Mouse (Mus musculus) liver (tissue): ENCODE measurements at regions not wholly inside any gene's neighbourhood (a gene's known extent, or its start where the extent isn't known, plus 50 kb on each side); places are given as distances from the start of the nearest gene placed in this dataset.
"Not testable (repeated sequence)": the region's sequence is repeated elsewhere in the genome, so short reads cannot be mapped to it uniquely, and the experiment has no call there.

Experiments
- DNase-seq: peaks from one replicate; pipeline ENCODE4 v3.0.0-alpha.2; 2020; ENCODE audit warnings: mixed read lengths

DNA sequence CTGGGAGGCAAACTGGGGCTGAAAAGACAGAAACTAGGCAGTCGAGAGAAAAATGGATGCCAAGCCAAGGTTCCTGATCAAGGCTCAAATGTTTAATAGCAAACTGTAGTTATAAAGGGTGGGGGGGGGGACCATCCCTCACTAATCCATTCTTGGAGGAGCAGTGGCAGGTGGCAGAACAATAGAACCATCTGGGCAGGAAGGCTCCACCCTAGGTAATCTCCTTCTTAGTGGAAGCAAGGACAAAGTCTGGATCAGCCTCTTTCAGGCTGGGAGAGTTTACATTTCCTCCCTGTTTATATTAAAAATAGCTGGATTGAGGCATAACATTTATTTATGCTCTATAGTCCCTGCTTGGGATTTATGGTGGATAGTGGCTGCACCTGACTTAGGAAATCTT lies 180.8 kb downstream of the Cdh9 start:
- no peak for DNase-seq

DNA sequence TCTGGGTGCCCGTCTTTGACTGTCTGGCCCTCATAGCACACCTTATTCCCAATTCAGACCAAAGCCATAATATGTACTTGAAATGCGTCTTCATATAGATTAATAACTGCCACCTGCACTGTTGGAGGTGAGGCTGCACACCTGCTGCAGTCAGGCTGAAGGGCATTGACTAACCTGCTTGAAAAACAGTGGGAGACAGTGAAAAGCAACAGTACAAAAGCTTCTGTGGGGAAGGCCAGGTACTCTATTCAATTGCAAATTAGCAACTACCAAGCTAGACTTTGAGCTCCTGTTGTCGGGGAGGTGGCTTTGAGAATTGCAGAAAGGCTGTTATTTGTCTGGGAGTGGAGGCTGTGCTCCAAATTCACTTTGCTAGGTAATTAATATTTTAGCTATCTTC lies 181.4 kb downstream of the Cdh9 start:
- DNase-seq: not testable (repeated sequence)

GRCm38 (mm10) chr15:16914966-16915569 lies 186.5 kb downstream of the Cdh9 start:
- no peak for DNase-seq

DNA sequence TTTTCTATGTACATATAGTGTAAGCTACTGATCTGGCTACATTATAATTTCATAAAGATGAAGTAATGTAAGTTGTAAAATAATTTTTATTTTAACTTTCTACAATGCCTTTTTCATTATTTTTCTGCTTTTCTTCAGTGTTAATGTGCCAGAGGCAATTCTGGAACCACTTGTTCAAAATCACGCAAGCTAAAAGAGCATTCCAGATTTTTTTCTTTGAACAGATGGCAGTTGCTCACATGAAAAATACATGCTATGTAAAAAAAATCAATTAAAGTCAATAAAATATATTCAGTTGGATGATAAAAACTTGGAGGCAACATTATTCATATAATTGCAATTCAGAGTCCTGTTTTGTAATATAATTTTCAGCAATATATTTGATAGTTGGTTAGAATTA lies 194.7 kb downstream of the Cdh9 start:
- DNase-seq: no peak

GRCm38 (mm10) chr15:16933137-16933677 lies 204.7 kb downstream of the Cdh9 start:
- DNase-seq: no peak

GRCm38 (mm10) chr15:16934438-16934837 lies 205.9 kb downstream of the Cdh9 start:
- no peak for DNase-seq

DNA sequence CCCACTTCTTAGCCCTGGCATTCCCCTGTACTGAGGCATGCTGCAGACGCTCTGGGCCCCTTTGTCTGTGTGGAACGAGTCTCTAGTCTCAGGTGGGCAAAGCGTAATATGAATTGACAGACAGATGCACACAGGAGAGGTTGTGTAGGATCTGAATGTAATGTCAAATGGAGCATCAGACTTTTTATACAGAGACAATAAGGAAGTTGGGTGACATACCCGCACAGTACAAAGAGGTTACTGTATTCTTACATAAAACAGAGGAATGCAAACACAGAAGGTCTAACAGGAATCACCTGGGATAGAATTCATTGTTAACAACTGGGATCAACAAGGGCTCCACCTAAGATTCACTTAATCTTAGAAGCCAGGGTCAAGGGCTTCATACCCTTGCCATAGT lies 247.3 kb downstream of the Cdh9 start:
- DNase-seq: not testable (repeated sequence)

- no peak for DNase-seq
Observed at GRCm38 (mm10) chr15:16990848-16991247, 262.3 kb downstream of the Cdh9 start.

- no peak for DNase-seq
Observed at GRCm38 (mm10) chr15:16995667-16996066, 267.1 kb downstream of the Cdh9 start.

DNA sequence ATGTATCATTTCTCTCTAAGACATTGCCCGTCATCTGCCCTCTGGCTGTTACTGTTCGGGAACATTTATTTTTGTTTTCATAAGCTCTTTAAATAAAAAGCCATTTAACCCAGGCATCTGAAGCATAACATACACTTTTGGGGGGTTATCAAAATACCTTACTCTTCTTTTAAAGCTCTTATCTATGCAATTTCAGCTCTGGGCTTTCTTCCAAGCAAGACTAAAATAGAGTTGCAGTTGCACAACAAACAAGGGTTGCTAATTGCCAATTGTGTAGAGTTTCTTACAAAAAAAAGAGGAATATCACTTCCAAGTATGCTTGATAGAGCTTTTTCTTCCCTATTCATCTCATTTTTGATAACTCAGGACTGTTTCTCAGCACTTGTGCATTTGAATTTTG lies 277.6 kb downstream of the Cdh9 start:
- no peak for DNase-seq

GRCm38 (mm10) chr15:17007811-17008210 lies 279.3 kb downstream of the Cdh9 start:
- no peak for DNase-seq

GRCm38 (mm10) chr15:17048867-17049628 lies 320.5 kb downstream of the Cdh9 start:
- DNase-seq: no peak

- no peak for DNase-seq
Observed at GRCm38 (mm10) chr15:17069772-17070171, 341.2 kb downstream of the Cdh9 start.

GRCm38 (mm10) chr15:17084030-17084429 lies 355.5 kb downstream of the Cdh9 start:
- no peak for DNase-seq

- DNase-seq: no peak
Observed at GRCm38 (mm10) chr15:17088644-17089228, 360.2 kb downstream of the Cdh9 start.

- DNase-seq: peak; percentile 35
Observed at GRCm38 (mm10) chr15:17098927-17099326, 370.4 kb downstream of the Cdh9 start.

DNA sequence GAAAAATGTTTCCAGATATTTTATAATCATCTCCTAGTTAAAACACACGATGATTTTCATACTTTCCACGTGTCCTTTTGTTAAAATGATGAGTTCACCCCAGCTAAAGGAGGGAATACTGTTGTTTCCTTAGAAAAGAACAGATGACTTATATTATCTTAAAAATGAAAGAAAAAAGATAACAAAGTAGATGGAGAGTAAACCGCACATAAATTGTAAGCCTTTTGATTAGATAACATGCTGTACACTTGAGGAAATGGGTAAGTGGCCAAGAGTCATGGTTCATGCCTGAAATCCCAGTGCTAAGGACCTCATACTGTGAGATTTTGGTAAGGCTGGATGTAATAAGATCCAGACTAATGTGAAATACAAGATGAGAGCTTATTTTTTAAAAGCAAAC lies 372.6 kb downstream of the Cdh9 start:
- no peak for DNase-seq

GRCm38 (mm10) chr15:17135721-17136120 lies 407.2 kb downstream of the Cdh9 start:
- DNase-seq: no peak

DNA sequence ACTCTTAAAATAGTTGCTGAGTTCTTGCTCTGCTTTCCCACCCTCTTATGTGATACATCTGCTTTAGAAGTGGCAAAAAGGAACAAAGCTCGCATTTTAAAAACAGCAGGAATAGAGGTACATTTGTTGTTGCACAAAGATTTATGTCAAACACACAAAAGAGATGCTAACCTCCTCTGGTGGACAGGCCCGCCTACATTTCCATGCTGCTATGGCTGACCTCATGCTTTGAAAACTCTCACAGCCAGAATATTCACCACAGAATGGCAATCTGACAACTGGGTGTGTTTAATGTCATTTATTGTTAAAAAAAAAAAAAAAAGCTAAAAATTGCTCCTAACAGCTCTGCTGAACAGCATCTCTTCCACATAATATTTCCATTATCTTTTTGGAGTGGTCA lies 451.6 kb downstream of the Cdh9 start:
- no peak for DNase-seq

DNA sequence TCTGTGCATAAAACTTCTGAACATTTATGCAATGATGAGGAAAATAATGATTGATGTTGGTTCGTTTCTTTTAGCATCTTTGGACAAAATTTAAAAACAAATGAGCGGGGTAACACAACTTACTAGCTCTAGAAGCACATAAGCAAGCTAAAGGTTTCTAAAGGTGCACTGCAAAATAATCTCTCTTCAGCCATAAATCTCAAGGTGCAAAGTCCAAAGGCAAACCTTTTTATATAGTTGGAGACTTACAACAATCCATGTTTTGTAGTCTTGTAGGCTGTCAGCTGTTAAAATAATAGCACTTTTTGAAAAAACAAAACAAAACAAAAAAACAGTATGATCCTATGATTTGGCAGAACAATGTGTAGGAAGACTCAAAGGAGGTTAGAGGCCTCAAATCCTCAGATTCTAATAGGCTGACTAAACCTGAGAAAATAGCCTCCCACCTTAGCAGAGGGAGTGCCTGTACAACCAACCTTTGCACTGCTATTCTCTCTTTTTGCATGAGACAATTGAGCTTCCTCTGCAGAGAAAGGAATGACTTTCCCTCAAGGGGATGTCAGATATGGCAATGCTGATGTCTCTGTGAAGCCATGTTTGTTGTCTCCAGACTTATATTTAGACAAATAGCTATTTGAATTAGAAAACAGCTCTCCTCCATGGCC lies 452.9 kb downstream of the Cdh9 start:
- no peak for DNase-seq

DNA sequence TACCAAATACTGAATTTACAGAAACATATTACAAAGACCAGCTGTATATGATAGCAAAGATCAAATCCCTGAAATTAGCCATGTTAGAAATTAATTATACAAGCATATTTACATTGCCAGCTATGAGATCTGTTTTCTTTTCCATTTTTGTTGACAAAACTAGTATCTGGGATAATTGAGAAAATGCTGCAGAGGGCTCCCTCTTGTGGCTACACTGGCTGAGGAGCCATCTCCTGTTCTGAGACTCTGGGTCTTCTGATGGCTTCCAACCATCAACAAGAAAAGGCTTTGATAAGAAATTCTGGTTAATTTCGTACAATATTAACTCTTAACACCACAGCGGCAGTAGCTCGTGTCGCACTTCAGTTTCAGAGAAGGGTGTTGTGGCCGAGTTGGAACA lies 466.9 kb downstream of the Cdh9 start:
- peak; percentile 4 for DNase-seq

DNA sequence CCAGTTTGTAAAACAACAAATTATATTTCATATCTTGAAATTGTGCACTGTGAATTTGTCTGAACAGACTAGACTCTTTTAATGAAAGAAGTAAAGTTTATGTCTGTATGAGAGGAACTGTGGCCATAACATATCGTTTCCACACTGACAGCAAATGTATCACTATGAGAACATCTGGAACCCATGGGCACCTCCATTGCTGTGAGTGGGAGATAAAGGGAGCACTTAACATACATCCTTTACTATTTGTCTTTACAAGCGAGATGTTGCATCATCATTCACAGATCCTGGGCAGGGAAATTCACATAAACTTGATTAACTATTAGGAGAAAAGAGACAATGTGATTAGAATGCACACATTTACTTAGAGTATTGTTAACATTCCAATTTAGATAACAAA lies 476.2 kb downstream of the Cdh9 start:
- no peak for DNase-seq

- DNase-seq: no peak
Observed at GRCm38 (mm10) chr15:17245096-17245495, 516.5 kb downstream of the Cdh9 start.
